Mouse (Mus musculus): ENCODE results near the gene Slc48a1. TPM values are rescaled to one million over a fixed set of nuclear protein-coding genes. Genes with fewer than 3 reads are reported as not detected.

Slc48a1 gene
- polyA plus RNA-seq, 1 experiment from 2014 or later = 36.7 TPM

- Histone ChIP-seq H3K27ac (replicated peaks) (no peak overlapping the region), H3K4me3 (ENCODE audit: low read depth, low read length) (no peak overlapping the region), H3K27me3 (ENCODE audit: control insufficient read depth, insufficient read depth, low read length) (no peaks in the 10 kb centered on the region), H3K4me1 (replicated peaks; ENCODE audit: control insufficient read depth, insufficient read depth) (no peaks in the 10 kb centered on the region), H3K9me3 (ENCODE audit: control insufficient read depth, low read length) (no peaks in the 10 kb centered on the region), H3K9ac (ENCODE audit: low read length) (no peak overlapping the region), H3K36me3 (ENCODE audit: control insufficient read depth, insufficient read depth, low read length) (no peaks in the 10 kb centered on the region), H3K4me2 (replicated peaks; ENCODE audit: low read depth) (no peak overlapping the region)
- TF ChIP-seq CTCF (IDR thresholded peaks at IDR 0.05; ENCODE audit: low read depth) = no peak
- TF ChIP-seq EP300 (optimal IDR thresholded peaks at IDR 0.05) = no peak
- ATAC-seq (ENCODE audit: low FRiP score, low TSS enrichment) (no peak), DNase-seq (ENCODE audit: low spot score) (no peak)
- WGBS = 72% methylated on average over 9 of the region's 9 CpGs
These were observed 38.0 kb upstream of the Slc48a1 start for GRCm38 (mm10) chr15:97740283-97740732.

- WGBS = 74% methylated on average over 12 of the region's 12 CpGs
- TF ChIP-seq EP300 (optimal IDR thresholded peaks at IDR 0.05) (no peak), CTCF (IDR thresholded peaks at IDR 0.05; ENCODE audit: low read depth) (no peak)
- H3K27me3 ChIP-seq (ENCODE audit: control insufficient read depth, insufficient read depth, low read length) = no peaks in the 10 kb centered on the region
- DNase-seq (ENCODE audit: low spot score) (no peak), ATAC-seq (ENCODE audit: low FRiP score, low TSS enrichment) (no peak)
- no peak overlapping the region for H3K9ac ChIP-seq (ENCODE audit: low read length)
- H3K4me1 ChIP-seq (replicated peaks; ENCODE audit: control insufficient read depth, insufficient read depth) = no peaks in the 10 kb centered on the region
- H3K36me3 ChIP-seq (ENCODE audit: control insufficient read depth, insufficient read depth, low read length) = no peaks in the 10 kb centered on the region
- no peak overlapping the region for H3K4me3 ChIP-seq (ENCODE audit: low read depth, low read length)
- H3K27ac ChIP-seq (replicated peaks) = no peak overlapping the region
- H3K4me2 ChIP-seq (replicated peaks; ENCODE audit: low read depth) = no peak overlapping the region
- H3K9me3 ChIP-seq (ENCODE audit: control insufficient read depth, low read length) = no peaks in the 10 kb centered on the region
These were observed 36.7 kb upstream of the Slc48a1 start for GRCm38 (mm10) chr15:97741662-97742061.

- ATAC-seq (ENCODE audit: low FRiP score, low TSS enrichment) (no peak), DNase-seq (ENCODE audit: low spot score) (no peak)
- TF ChIP-seq EP300 (optimal IDR thresholded peaks at IDR 0.05) (no peak), CTCF (IDR thresholded peaks at IDR 0.05; ENCODE audit: low read depth) (no peak)
- Histone ChIP-seq H3K9ac (ENCODE audit: low read length) (no peak overlapping the region), H3K4me3 (ENCODE audit: low read depth, low read length) (no peak overlapping the region), H3K4me2 (replicated peaks; ENCODE audit: low read depth) (no peak overlapping the region), H3K9me3 (ENCODE audit: control insufficient read depth, low read length) (no peaks in the 10 kb centered on the region), H3K4me1 (replicated peaks; ENCODE audit: control insufficient read depth, insufficient read depth) (no peaks in the 10 kb centered on the region), H3K36me3 (ENCODE audit: control insufficient read depth, insufficient read depth, low read length) (no peaks in the 10 kb centered on the region), H3K27me3 (ENCODE audit: control insufficient read depth, insufficient read depth, low read length) (no peaks in the 10 kb centered on the region), H3K27ac (replicated peaks) (no peak overlapping the region)
- whole genome bisulfite sequencing = 64% methylated on average over 7 of the region's 7 CpGs
These were observed 36.2 kb upstream of the Slc48a1 start for GRCm38 (mm10) chr15:97742074-97742473.

- 81% methylated on average over 4 of the region's 4 CpGs for WGBS
These were observed 35.7 kb upstream of the Slc48a1 start for GRCm38 (mm10) chr15:97742600-97742999.

GRCm38 (mm10) chr15:97743210-97743609 is 35.1 kb upstream of the Slc48a1 start:
- Histone ChIP-seq H3K27me3 (ENCODE audit: control insufficient read depth, insufficient read depth, low read length) (no peaks in the 10 kb centered on the region), H3K4me1 (replicated peaks; ENCODE audit: control insufficient read depth, insufficient read depth) (no peaks in the 10 kb centered on the region), H3K9ac (ENCODE audit: low read length) (no peak overlapping the region), H3K27ac (replicated peaks) (no peak overlapping the region), H3K9me3 (ENCODE audit: control insufficient read depth, low read length) (no peaks in the 10 kb centered on the region), H3K36me3 (ENCODE audit: control insufficient read depth, insufficient read depth, low read length) (no peaks in the 10 kb centered on the region), H3K4me3 (ENCODE audit: low read depth, low read length) (no peak overlapping the region), H3K4me2 (replicated peaks; ENCODE audit: low read depth) (no peak overlapping the region)
- ATAC-seq (ENCODE audit: low FRiP score, low TSS enrichment) (no peak), DNase-seq (ENCODE audit: low spot score) (no peak)
- TF ChIP-seq EP300 (optimal IDR thresholded peaks at IDR 0.05) = no peak
- no peak for TF ChIP-seq CTCF (IDR thresholded peaks at IDR 0.05; ENCODE audit: low read depth)
- 79% methylated on average over 5 of the region's 5 CpGs for WGBS

More at GRCm38 (mm10) chr15:97742600-97742999, 35.7 kb upstream of the Slc48a1 start:
- H3K9me3 ChIP-seq (ENCODE audit: control insufficient read depth, low read length) = no peaks in the 10 kb centered on the region
- no peak for ATAC-seq (ENCODE audit: low FRiP score, low TSS enrichment)
- no peak for DNase-seq (ENCODE audit: low spot score)
- TF ChIP-seq EP300 (optimal IDR thresholded peaks at IDR 0.05) (no peak), CTCF (IDR thresholded peaks at IDR 0.05; ENCODE audit: low read depth) (no peak)
- no peaks in the 10 kb centered on the region for H3K4me1 ChIP-seq (replicated peaks; ENCODE audit: control insufficient read depth, insufficient read depth)
- H3K27me3 ChIP-seq (ENCODE audit: control insufficient read depth, insufficient read depth, low read length) = no peaks in the 10 kb centered on the region
- H3K36me3 ChIP-seq (ENCODE audit: control insufficient read depth, insufficient read depth, low read length) = no peaks in the 10 kb centered on the region
- H3K9ac ChIP-seq (ENCODE audit: low read length) = no peak overlapping the region
- no peak overlapping the region for H3K27ac ChIP-seq (replicated peaks)
- H3K4me3 ChIP-seq (ENCODE audit: low read depth, low read length) = no peak overlapping the region
- H3K4me2 ChIP-seq (replicated peaks; ENCODE audit: low read depth) = no peak overlapping the region

- Histone ChIP-seq H3K4me1 (replicated peaks; ENCODE audit: control insufficient read depth, insufficient read depth) (no peaks in the 10 kb centered on the region), H3K9ac (ENCODE audit: low read length) (no peak overlapping the region), H3K36me3 (ENCODE audit: control insufficient read depth, insufficient read depth, low read length) (no peaks in the 10 kb centered on the region), H3K9me3 (ENCODE audit: control insufficient read depth, low read length) (no peaks in the 10 kb centered on the region), H3K4me3 (ENCODE audit: low read depth, low read length) (no peak overlapping the region), H3K27ac (replicated peaks) (no peak overlapping the region), H3K27me3 (ENCODE audit: control insufficient read depth, insufficient read depth, low read length) (no peaks in the 10 kb centered on the region), H3K4me2 (replicated peaks; ENCODE audit: low read depth) (no peak overlapping the region)
- no peak for DNase-seq (ENCODE audit: low spot score)
- ATAC-seq (ENCODE audit: low FRiP score, low TSS enrichment) = no peak
- no peak for TF ChIP-seq CTCF (IDR thresholded peaks at IDR 0.05; ENCODE audit: low read depth)
- no peak for TF ChIP-seq EP300 (optimal IDR thresholded peaks at IDR 0.05)
- WGBS = 58% methylated on average over 12 of the region's 12 CpGs
These were observed 34.3 kb upstream of the Slc48a1 start for GRCm38 (mm10) chr15:97743961-97744525.
